Mouse (Mus musculus): Measurements from ENCODE around the gene Crtc3.
A peak's percentile ranks its signal among the peaks of the same experiment; 100 is the strongest.

Crtc3 gene

DNA sequence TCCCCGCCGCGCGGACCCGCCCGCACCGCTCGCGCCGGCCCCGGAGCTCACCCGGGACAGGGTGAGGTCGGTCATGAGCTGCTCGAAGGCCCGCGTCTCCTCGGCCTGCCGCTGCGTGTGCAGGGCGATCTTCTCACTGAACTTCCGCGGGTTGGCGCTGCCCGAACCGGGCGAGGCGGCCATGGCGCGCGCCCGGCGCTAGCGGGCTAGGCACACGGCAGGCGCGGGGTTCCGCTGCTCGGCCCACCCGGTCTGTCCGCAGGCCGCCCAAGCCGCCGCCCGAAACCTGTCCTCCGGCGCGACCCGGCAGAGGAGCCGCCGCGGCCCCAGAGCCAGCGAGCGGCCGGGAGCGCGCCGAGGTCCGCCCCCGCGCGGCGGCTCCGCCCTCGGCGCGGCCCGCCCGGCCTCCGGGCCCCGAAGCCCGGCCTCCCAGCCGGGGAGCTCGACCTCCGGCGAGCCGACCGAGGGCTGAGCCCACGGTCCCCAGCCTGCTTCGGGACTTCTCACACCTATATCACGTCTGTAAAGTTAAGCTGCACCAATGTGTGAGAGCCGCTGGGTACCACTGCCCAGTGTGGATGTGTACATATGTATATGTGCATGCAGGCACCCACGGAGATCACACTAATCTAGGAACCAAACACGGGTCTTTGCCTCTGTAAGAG, at the start of gene Crtc3:
TSS of gene Crtc3 (minus strand) at position 322 of the 665 bp plus-strand sequence.
- DNase-seq (ENCODE audit: low spot score in 2 of 2), result peak; percentile 42 to 53

DNA sequence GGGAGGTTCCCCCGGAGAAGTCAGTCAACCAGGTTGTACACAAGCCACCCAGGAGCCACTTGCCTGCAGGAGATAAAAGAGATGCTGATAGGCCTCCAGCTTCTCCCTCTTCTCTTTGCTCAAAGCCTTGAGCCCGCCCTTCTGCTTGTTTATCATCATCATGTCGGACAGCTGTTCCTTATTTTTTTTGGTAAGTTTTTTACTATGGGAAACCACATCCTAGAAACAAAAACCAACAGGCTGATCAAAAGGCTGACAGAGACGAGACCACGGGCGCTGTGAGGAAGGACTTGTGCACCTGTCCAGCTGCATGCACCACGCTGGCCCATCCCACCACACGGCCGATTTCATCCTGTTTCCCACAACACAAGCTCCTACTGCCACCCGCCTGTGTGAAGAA, 47.5 kb upstream of the Crtc3 start:
- DNase-seq (ENCODE audit: low spot score in 2 of 2), result no peak

DNA sequence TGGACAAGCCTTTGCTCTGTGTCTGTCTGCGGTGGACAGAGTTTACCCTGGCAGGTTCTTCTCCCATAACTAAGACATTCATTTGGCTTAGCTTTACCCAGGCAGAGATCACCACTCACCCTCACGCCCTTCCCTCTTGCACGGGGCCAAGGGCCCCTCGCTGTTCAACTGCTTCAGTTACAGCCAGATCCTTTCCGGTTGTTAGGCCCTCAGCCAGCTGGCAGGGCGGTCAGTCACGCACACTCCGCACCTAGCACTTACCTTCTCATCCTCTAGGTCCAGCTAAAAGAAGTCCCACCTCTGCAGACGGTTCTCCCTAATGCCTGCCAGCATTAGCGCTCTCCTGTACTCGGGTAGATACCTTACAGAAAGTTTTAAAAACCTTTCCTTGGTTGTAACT, 44.3 kb upstream of the Crtc3 start:
- no peak for DNase-seq (ENCODE audit: low spot score in 2 of 2)

DNA sequence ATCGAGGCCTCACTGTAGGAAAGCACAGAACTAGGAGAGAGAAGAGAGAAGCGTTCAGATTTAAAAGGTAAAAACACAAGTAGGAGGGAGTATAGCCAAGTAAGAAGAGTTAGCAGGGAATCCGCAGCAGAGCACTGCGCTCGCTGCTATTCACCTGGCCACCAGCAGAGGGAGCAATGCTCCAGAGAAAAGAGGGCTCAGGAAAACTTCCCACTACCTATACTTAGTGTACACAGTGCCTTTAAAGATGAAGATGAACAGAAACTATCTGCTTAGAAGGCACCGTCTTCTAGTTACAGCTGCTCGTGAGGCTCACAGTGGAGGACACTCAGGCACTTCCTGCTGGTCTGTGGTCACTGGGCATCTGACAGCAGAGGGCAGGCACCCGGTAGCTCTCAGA, 41.0 kb upstream of the Crtc3 start:
- peak; percentile 78 to 86 for DNase-seq (ENCODE audit: low spot score in 2 of 2)

DNA sequence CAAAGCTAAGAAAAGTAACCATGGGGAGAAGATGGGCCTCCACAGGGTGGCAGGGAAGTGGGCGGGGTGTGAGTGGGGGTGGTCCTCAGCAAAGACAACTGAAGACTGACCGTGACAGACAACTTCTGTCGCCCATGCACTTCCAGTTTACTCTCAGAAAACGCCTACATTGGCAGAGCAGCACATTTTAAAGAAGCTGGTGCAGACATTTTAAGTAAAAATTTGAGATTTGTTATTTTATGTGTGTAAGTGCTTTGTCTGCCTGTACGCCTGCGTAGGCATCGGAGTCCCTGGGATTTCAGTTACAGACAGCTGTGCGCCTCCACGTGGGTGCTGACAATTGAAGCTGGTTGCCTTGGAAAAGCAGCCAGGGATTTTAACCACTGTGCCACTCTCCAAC, 32.4 kb upstream of the Crtc3 start:
- peak; percentile 75 to 77 for DNase-seq (ENCODE audit: low spot score in 2 of 2)

DNA sequence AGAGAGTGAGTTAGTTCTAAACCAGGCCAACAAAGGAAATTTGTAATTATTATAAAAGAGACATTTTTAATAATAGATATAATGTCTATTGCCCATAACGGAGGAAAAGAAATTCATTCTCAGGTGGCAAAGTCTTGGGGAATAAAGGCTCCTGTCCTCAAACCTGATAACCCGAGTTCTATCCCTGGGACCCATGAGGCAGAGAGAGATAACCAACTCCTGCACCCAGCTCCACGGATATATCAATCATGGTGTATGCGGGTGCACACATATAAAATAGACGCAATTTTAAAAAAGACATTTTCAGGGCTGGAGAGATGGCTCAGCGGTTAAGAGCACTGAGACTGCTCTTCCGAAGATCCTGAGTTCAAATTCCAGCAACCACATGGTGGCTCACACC, 30.9 kb upstream of the Crtc3 start:
- no peak for DNase-seq (ENCODE audit: low spot score in 2 of 2)

DNA sequence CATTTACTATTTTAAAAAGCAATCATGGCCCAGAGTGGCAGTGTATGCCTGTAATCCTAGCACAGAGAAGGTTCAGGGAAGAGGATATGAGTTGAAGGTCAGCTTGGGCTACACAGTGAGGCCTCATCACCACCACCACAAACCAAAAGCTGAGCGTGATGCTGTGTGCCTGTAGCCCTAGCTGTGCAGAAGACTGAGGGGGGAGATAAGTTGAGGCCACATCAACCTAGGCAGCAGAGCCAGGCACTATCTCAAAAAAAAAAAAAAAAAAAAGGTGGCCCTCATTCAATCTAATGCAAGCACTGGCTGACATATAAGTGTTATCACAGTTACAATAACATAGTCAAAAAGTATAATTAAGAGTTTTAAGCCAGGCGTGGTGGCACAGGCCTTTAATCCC, 30.4 kb upstream of the Crtc3 start:
- DNase-seq (ENCODE audit: low spot score in 2 of 2), result no peak

DNA sequence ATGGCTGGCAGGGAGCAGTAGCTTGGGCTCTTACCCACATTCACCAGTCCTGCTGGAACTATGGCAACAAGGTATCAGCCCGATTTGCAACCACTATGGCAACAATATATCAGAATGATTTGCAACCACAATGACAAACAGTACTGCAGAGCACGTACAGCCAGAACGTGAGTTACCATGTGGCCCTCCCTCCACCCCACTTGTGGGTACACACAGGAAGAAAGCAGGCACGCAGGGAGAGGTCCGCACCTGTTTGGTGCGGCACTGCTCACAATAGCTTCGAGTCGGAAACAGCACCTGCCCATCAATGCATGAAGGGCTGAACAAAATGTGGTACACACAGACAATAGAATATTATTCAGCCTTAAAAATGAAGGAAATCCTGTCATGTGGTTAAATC, 29.8 kb upstream of the Crtc3 start:
- no peak for DNase-seq (ENCODE audit: low spot score in 2 of 2)

DNA sequence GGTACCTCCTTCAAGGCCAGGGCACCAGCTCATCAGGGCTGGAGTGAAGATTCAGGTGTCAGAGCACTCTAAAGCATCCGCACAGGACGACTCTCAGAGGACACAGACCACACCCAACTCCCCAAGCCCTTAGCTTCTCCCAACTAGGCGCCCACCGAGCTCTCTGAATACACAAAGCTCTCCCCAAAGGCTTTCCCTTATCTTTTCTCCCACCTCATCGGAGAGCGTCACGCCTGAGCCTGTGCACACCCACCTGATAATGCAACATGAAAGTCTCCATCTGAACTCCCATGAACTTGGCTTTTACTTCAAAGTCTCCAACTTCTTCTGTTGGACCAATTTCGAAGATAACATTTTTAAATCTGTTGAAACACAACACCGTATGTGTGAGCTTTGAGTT, 28.1 kb upstream of the Crtc3 start:
- no peak for DNase-seq (ENCODE audit: low spot score in 2 of 2)

DNA sequence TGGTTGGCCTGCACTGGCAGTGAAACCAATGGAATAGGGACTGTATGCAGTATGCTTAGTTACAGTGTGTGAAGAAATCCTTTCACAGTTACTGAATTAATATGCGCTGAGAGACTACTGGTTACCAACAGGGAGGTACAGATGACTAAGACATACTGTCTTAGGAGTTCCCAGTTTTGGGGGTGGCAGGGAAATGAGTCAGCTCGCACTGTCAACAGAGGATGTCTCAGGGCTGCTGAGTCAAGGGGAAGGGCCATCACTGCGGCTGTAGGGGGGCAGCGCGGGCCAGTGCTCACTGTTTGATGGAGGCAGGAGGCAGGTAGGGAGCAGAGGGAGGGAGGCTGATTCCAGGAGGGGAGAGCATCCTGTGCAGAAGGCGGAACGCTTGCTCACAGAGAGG, 26.6 kb upstream of the Crtc3 start:
- peak; percentile 59 to 63 for DNase-seq (ENCODE audit: low spot score in 2 of 2)

DNA sequence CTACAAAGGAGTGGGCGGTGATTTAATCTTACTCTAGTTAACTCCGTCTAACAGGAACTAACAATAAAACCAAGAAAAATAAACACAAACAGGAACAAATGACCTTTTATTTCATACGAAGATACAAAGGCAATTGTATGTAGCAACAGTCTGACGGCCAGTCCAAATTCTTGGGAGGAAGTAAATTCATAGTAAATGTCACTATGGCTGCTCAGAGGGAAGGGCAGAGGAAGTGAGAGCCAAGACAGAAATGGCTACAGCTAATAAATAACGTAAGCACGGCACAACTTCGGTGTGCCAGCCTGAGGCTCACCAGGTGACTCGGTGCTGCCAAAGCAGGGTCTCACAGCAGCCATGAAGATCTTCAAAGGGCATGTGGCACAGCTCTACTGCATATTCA, 22.8 kb upstream of the Crtc3 start:
- DNase-seq (ENCODE audit: low spot score in 2 of 2), result no peak

DNA sequence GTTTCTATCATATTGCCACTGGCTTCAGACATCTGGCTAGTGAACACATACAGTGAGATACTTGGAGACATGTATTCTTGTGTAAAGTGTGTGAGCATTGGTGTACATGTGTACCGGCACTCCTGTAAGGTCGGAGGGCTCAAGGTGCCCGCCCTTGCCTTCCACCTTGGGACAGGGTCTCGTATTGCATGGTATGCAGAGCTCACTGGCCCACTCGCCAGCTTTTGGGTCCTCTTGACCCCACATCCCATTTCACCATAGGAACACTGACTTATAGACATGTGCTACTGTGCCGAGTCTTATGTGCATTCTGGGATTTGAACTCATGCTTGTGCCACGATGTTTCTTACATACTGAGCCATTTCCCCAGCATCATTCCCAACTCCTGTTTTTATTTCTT, 21.7 kb upstream of the Crtc3 start:
- DNase-seq (ENCODE audit: low spot score in 2 of 2), result no peak

DNA sequence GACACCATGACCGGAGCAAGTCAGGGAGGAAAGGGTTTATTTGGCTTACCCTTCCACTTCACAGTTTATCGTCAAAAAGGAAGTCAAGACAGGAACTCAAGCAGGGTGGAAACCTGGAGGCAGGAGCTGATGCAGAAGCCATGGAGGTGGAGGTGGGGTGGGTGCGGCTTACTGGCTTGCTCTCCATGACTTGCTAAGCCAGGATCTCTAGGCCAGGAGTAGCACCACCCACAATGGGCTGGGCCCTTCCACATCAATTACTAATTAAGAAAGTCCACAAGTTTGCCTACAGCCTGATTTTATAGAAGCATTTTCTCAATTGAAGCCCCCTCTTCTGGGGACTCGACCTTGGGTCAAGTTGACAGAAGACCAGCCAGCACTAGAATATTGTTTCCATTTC, 15.4 kb upstream of the Crtc3 start:
- no peak for DNase-seq (ENCODE audit: low spot score in 2 of 2)

DNA sequence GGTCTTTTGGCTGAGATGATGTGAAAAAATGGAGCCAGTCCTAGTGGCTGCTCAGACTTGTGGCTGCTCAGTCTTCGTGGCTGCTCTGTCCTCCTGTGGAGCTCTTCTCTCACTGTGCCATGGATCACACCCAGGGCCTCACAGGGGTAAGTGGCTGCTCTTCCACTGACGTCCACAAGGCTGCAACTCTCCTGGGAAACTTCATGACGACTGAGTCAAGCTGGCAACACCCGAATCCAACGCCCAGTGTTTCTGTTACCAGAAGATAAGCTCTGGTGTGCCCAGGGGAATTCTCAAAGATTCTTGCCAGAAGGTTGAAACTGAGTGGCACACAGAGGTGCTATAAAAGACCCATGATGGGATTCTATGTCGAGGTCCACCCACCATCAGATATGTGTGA, 13.8 kb upstream of the Crtc3 start:
- no peak for DNase-seq (ENCODE audit: low spot score in 2 of 2)

DNA sequence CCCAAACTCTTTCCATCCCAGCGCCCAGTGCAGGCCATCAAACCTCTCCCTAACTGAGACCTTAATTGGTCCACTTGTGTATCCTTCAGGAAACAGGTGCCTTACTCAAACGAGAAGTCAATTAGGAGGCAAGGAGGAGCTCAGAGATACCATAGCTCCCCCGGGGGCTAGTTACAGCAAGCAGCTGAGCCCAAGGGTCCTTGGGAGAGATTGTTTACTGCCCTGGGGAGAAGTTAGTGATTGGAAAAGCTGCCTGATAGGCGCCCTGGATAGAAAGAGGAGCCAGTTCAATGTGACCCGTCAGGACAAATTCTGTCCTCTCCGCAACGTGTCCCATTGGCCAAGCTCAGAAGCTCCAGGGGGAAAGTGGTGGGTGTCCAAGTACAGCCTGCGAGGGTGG, 11.0 kb upstream of the Crtc3 start:
- no peak for DNase-seq (ENCODE audit: low spot score in 2 of 2)

DNA sequence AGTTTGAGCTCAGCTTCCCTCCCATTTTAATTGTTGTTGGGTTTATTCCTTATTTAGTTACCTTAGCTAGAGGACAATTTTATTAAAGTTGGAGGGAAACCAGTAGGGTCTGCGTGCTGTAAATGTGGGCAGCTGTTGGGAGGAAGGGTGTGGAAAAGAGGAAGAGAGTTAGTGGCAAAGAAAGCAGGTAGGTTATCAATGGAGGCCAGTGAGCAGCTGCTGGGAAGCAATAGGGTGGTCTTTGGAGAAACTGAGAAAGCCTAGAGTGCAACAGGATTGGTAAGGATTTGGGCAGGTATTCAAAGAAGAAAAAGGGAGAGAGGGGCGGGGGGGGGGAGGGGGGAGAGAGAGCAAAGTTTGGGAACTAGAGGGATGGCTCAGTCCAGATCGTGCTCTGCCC, 10.3 kb upstream of the Crtc3 start:
- DNase-seq (ENCODE audit: low spot score in 2 of 2), result no peak

DNA sequence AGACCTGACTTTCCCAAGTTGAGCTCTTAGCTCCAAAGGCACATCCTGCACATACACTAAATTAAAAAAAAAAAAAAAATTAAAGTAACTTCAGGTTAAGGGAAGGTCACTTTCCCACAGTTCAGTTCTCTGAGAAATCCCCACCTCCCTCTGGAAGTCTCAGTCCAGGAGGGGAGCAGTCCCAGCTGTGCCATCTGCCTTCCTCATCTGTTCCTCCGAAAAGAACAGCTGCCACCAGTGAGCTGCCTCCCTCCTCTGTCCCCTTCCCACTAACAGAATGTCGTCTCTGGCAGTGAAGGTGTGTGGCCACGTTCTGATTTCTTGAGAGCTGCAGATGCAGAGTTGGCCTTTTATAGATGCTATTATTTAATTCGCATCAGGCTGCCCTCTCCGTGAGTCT, 9.2 kb upstream of the Crtc3 start:
- no peak for DNase-seq (ENCODE audit: low spot score in 2 of 2)

DNA sequence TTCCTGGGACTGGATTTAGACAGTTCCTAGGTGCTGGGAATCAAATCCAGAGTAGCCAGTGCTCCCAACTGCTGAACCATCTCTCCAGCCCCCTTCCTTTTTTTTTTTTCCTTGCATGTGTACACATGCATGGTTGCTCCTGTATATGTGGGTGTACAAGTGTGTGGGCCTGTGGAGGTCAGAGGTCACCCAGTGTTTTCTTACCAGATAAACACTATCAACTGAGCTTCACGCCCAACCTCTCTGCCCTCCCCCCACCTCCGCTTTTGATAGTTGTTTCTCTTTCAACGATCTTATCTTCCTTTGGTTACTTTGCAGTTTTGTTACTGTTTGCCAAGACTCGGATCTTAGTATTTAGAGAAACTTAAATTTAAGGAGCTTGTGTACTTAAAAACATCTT, 8.2 kb upstream of the Crtc3 start:
- DNase-seq (ENCODE audit: low spot score in 2 of 2), result no peak

DNA sequence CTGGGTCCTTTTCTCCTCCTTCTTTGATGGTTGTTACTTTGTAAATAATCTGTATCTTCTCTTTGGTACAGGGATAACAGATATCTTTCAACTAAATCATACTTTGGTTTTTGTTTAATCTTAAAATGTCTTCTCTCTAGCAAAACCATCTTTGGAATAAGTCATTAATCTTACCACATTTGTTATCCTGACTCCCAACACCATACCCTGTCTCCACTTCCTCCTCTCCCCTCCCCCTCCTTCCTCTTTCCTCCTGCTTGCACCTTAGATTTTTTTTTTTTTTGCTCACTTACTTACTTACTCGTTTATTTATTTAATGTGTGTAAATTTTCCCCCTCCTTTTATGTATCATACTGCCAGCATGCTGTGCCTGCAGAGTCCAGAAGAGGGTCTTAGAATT, 7.7 kb upstream of the Crtc3 start:
- DNase-seq (ENCODE audit: low spot score in 2 of 2), result no peak

DNA sequence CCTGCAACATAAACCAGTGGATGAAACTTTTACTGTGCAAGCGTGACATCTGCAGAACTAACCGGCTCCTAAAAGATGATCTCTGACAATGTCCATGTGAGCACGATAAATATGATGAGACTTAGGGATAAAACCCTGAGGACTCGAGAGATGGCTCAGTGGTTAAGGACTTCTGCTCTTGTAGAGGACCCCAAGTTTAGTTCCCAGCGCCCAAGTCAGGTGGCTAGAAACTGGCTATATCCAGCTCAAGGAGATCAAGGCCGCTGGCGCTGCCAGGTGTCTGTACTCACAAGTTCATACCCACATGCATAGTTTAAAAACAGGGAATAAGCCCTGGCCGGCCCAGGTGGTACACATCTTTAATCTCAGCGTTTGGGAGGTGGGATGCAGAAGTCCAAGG, 3.8 kb upstream of the Crtc3 start:
- DNase-seq (ENCODE audit: low spot score in 2 of 2), result no peak

DNA sequence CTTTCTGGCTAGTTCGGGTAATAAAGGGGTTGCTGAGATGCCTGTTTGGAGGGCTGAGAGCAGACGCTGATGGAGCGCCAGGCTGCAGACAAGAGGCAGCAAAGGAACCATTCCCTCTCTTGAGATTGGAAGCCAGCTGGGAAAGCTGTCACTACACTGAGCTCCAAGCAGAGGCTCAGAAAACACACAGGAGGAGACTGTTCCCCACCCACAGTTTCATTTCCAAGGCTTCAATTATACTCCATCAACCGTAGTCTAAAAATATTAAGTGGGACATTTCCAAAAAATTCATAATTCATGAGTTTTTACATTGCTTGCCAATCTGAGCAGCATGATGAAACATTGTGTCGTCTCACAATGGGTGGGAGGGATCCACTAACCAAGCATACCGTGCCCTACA, 2.5 kb upstream of the Crtc3 start:
- peak; percentile 50 to 51 for DNase-seq (ENCODE audit: low spot score in 2 of 2)

DNA sequence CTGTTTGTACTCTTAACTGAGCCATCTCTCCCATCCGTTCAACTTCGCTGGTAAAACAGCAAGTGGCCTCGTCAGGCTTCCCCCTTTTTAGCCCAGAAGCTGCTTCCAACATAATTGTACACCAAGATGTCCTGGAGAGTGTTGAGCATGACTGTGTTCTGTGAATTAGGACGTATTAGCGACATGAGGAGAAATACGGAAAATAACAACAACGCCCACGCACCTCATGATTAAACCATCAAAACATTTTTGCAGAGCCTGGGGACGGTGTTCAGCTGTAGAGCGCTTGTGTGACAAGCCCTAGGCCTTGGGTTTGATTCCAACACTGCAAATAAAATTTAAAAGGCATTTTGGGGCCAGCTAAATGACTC, 529 bp upstream of the Crtc3 start:
- DNase-seq (ENCODE audit: low spot score in 2 of 2), result peak in 1 of 2 experiments; percentile 7

DNA sequence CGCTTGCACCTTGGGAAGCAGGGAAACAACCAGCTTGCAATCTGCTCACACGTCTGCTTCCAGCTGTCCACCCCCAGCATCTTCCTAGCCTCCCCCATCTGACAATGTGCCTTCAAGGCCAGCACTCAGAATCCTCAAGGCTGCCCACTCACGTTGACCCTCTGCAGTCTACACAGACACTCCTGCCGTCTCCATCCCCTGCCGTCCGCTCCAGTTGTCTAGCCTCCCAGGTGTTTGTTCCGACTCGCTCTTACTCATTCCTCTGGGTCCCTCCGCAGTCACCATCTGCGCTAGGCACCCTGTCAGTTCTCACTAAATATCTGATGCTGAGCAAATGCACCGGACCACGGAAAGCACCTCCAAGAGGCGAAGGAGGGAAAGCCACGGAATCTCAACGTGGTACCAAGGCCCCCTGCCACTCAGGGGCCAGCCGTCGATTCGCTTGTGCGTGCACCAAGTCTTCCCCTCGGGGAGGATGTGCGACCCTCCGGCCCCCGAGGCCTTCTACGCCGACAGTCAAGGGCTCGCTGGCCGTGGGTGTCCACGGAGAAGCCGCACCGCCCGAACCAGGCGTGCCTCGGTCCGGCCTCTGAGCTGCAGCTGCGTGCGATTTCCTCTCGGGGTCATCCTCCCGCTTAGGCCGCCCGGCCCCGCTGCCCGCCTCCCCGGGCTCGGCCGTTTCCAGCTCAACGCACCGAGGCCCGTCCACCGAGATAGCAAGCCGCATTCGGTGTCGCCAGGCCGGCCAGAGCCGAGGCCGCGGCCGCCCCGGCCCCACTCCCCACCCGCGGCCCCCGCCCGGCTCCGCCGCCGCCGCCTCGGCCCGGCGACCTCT, 739 bp downstream of the Crtc3 start:
- peak; percentile 59 to 78 for DNase-seq (ENCODE audit: low spot score in 2 of 2)

DNA sequence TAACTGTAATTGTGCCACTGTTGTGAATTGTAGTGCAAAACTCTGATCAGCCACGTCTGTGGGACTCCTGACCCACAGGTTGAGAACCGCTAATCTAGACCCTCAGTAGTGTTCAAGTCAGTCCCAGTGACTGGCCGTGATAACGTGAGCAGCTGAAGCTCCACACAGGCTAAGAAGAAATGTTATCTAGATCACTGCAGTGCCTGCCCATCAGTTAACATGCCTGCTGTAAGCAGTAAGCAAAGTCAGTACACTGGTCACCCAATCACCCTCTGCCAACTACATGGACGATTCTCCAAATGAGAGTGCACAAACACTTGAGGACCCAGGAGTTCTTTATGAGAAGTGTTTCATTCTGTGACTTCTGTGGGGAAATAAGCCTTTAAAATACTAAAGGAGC, 3.0 kb downstream of the Crtc3 start:
- no peak for DNase-seq (ENCODE audit: low spot score in 2 of 2)

Data from right cerebral cortex, adult 2 months (tissue).